16 mouse cellular contexts compared by ENCODE assay signal in the genomic region with DNA sequence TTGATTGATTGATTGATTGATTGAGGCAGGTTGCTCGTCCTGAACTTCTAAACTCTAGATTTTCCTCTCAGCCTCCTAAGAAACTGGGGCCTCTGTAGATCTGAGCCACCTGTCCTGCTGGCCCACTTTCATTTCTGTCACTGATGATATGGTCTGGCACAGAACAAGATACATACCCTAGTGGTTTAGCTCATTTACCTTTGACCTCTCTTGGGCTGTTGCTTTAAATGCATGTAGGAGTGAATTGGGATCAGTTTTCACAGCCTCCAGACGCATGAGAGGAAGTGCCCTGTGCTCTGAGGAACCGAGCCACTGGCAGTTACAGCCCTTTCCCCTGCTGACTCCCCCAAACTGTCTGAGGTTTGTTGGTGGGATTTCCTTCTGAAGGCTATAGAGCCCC. TPM values are rescaled to one million over a fixed set of nuclear protein-coding genes. Genes with fewer than 3 reads are reported as not detected.
DNase-seq lines count a peak whose midpoint lies in the region; ATAC-seq and TF ChIP-seq lines count a peak whose summit lies in the region.
"Had no signal": no experiment of that assay in that cellular context is flagged by ENCODE, and none has a peak within 500 bp of the region (broad histone marks: within the 10 kb centered on the region; RNA-seq: fewer than 3 reads in every experiment).

No protein-coding gene starts in this region.

- H3K4me1 ChIP-seq in forebrain, embryonic 10.5 days: peaks cover 25% of the 10 kb centered on the region
- no peaks in the 10 kb centered on the region for H3K4me1 ChIP-seq in forebrain, embryonic 11.5 days (replicated peaks; ENCODE audit: control insufficient read depth, insufficient read depth, low read length)
- H3K4me1 ChIP-seq in hindbrain, embryonic 13.5 days (replicated peaks): peaks cover 49% of the 10 kb centered on the region
- H3K4me1 ChIP-seq in hindbrain, embryonic 16.5 days (ENCODE audit: control insufficient read depth, insufficient read depth, low read depth, low read length): peaks cover 10% of the 10 kb centered on the region
- H3K4me1 ChIP-seq in E14TG2a.4 (replicated peaks; ENCODE audit: low read depth, low read length): peaks cover 42% of the 10 kb centered on the region
- H3K4me1 ChIP-seq in limb, embryonic 10.5 days: peaks cover 41% of the 10 kb centered on the region

- intact Hi-C loops in left cerebral cortex, postnatal 10 days (cut with DNase I): no loop called here

- peaks cover 46% of the 10 kb centered on the region for H3K36me3 ChIP-seq in forebrain, embryonic 10.5 days (replicated peaks)
- H3K36me3 ChIP-seq in forebrain, embryonic 11.5 days (ENCODE audit: control insufficient read depth, insufficient read depth, low read length): no peaks in the 10 kb centered on the region
- peaks cover 42% of the 10 kb centered on the region for H3K36me3 ChIP-seq in hindbrain, embryonic 13.5 days
- no peaks in the 10 kb centered on the region; the same call in 1 of the 2 replicates for H3K36me3 ChIP-seq in hindbrain, embryonic 16.5 days (ENCODE audit: control insufficient read depth, insufficient read depth, low read length)
- H3K36me3 ChIP-seq in E14TG2a.4 (ENCODE audit: insufficient read depth, low read length): peaks cover 91% of the 10 kb centered on the region
- H3K36me3 ChIP-seq in limb, embryonic 10.5 days: peaks cover 42% of the 10 kb centered on the region

- TF ChIP-seq CTCF in E14TG2a.4 (conservative IDR thresholded peaks at IDR 0.05; ENCODE audit: low read length): 0 out of 2 replicates have a peak, but pooled peaks have one; percentile 7

- no peaks in the 10 kb centered on the region for H3K9me3 ChIP-seq in forebrain, embryonic 10.5 days
- no peaks in the 10 kb centered on the region for H3K9me3 ChIP-seq in forebrain, embryonic 11.5 days (ENCODE audit: control insufficient read depth, low read length)
- no peaks in the 10 kb centered on the region for H3K9me3 ChIP-seq in hindbrain, embryonic 13.5 days
- H3K9me3 ChIP-seq in hindbrain, embryonic 16.5 days (ENCODE audit: control insufficient read depth, low read length): no peaks in the 10 kb centered on the region
- H3K9me3 ChIP-seq in E14TG2a.4 (ENCODE audit: low read length): no peaks in the 10 kb centered on the region
- H3K9me3 ChIP-seq in limb, embryonic 10.5 days (replicated peaks): no peaks in the 10 kb centered on the region
- H3K9me3 ChIP-seq: embryonic facial prominence, embryonic 12.5 days; midbrain, embryonic 13.5 days had no signal

- peak overlapping the region; percentile 15; the same call in 1 of the 2 replicates for H3K27ac ChIP-seq in forebrain, embryonic 10.5 days
- H3K27ac ChIP-seq in forebrain, embryonic 11.5 days (ENCODE audit: low read depth, low read length): no peak overlapping the region
- peak overlapping the region; percentile 53; the same call in 1 of the 2 replicates for H3K27ac ChIP-seq in hindbrain, embryonic 13.5 days
- H3K27ac ChIP-seq in hindbrain, embryonic 16.5 days (ENCODE audit: low read depth, low read length): no peak overlapping the region
- peak overlapping the region; percentile 37 for H3K27ac ChIP-seq in limb, embryonic 10.5 days
- H3K27ac ChIP-seq: embryonic facial prominence, embryonic 12.5 days; midbrain, embryonic 13.5 days; stomach, postnatal 0 days had no signal

- H3K27me3 ChIP-seq in forebrain, embryonic 10.5 days (ENCODE audit: poor library complexity, severe bottlenecking): no peaks in the 10 kb centered on the region
- H3K27me3 ChIP-seq in forebrain, embryonic 11.5 days (ENCODE audit: control insufficient read depth, insufficient read depth, low read length): no peaks in the 10 kb centered on the region
- no peaks in the 10 kb centered on the region for H3K27me3 ChIP-seq in hindbrain, embryonic 13.5 days
- no peaks in the 10 kb centered on the region for H3K27me3 ChIP-seq in hindbrain, embryonic 16.5 days (replicated peaks; ENCODE audit: control insufficient read depth, insufficient read depth, low read length)
- H3K27me3 ChIP-seq in E14TG2a.4 (ENCODE audit: insufficient read depth, low read length): no peaks in the 10 kb centered on the region
- no peaks in the 10 kb centered on the region for H3K27me3 ChIP-seq in limb, embryonic 10.5 days (ENCODE audit: low read depth, poor library complexity, severe bottlenecking)
- H3K27me3 ChIP-seq: embryonic facial prominence, embryonic 12.5 days; midbrain, embryonic 13.5 days; Patski had no signal

- WGBS in forebrain, embryonic 10.5 days: 68% methylated on average over 3 of the region's 3 CpGs
- WGBS in forebrain, embryonic 11.5 days: 69% methylated on average over 3 of the region's 3 CpGs
- WGBS in hindbrain, embryonic 13.5 days: 49% methylated on average over 3 of the region's 3 CpGs
- WGBS in hindbrain, embryonic 16.5 days: 39% methylated on average over 3 of the region's 3 CpGs
- WGBS in limb, embryonic 10.5 days: 17% methylated on average over 3 of the region's 3 CpGs

- no peak overlapping the region for H3K9ac ChIP-seq in forebrain, embryonic 11.5 days (ENCODE audit: low read length)
- no peak overlapping the region for H3K9ac ChIP-seq in hindbrain, embryonic 13.5 days
- no peak overlapping the region for H3K9ac ChIP-seq in hindbrain, embryonic 16.5 days (ENCODE audit: low read depth, low read length)
- H3K9ac ChIP-seq: embryonic facial prominence, embryonic 12.5 days; midbrain, embryonic 13.5 days had no signal

- H3K4me3 ChIP-seq in forebrain, embryonic 10.5 days: no peak overlapping the region
- no peak overlapping the region for H3K4me3 ChIP-seq in forebrain, embryonic 11.5 days (ENCODE audit: low read depth, low read length)
- no peak overlapping the region for H3K4me3 ChIP-seq in hindbrain, embryonic 13.5 days
- H3K4me3 ChIP-seq in hindbrain, embryonic 16.5 days (ENCODE audit: low read length): no peak overlapping the region
- no peak overlapping the region for H3K4me3 ChIP-seq in E14TG2a.4 (replicated peaks; ENCODE audit: low read length)
- H3K4me3 ChIP-seq in limb, embryonic 10.5 days: no peak overlapping the region
- H3K4me3 ChIP-seq: embryonic facial prominence, embryonic 12.5 days; midbrain, embryonic 13.5 days had no signal

- DNase-seq in forebrain, embryonic 10.5 days (ENCODE audit: extremely low spot score, low spot score): no peak
- DNase-seq in forebrain, embryonic 11.5 days (ENCODE audit: low spot score): no peak
- DNase-seq in limb, embryonic 10.5 days (ENCODE audit: low spot score): no peak
- no peak for DNase-seq in left cerebral cortex, postnatal 10 days (ENCODE audit: extremely low spot score in 1 of 2, low spot score in 2 of 2)
- no peak for DNase-seq in retina, embryonic 14.5 days (ENCODE audit: low spot score)
- DNase-seq: cerebellum, postnatal 10 days; gastrocnemius, postnatal 14 days; lung, postnatal 4 days; thymus, postnatal 14 days had no signal

- no peak for ATAC-seq in forebrain, embryonic 11.5 days (replicated peaks; ENCODE audit: low FRiP score)
- ATAC-seq in hindbrain, embryonic 13.5 days (ENCODE audit: low FRiP score): no peak
- no peak for ATAC-seq in hindbrain, embryonic 16.5 days
- ATAC-seq: midbrain, embryonic 13.5 days; Patski had no signal

- no peak overlapping the region for H3K4me2 ChIP-seq in forebrain, embryonic 11.5 days (ENCODE audit: low read depth, low read length, severe bottlenecking)
- H3K4me2 ChIP-seq in hindbrain, embryonic 13.5 days: no peak overlapping the region
- no peak overlapping the region for H3K4me2 ChIP-seq in hindbrain, embryonic 16.5 days (ENCODE audit: low read length)
- H3K4me2 ChIP-seq: embryonic facial prominence, embryonic 12.5 days; midbrain, embryonic 13.5 days had no signal

RNA-seq across cellular contexts. Expression of a gene that starts 43.3 kb away (rescaled TPM):
- polyA plus RNA-seq in forebrain, embryonic 10.5 days (2016; fragmentation: Nextera tagmentation; extraction: Ambion mirVana): 43.3 and 47.8 TPM in 2 replicates
- 65.6 and 69.2 TPM in 2 replicates for polyA plus RNA-seq in forebrain, embryonic 11.5 days (2014; fragmentation: Nextera tagmentation; extraction: Ambion mirVana)
- polyA plus RNA-seq in hindbrain, embryonic 13.5 days (2015; fragmentation: Nextera tagmentation; extraction: Ambion mirVana): 144 and 150 TPM in 2 replicates
- 151 and 174 TPM in 2 replicates for polyA plus RNA-seq in hindbrain, embryonic 16.5 days (2015; fragmentation: Nextera tagmentation; extraction: Ambion mirVana)
- 57.5 and 62.0 TPM in 2 replicates for polyA plus RNA-seq in limb, embryonic 10.5 days (2016; fragmentation: Nextera tagmentation; extraction: Ambion mirVana)
- total RNA-seq in left cerebral cortex, postnatal 10 days (2021): 100 to 1,000 TPM; 151 to 156 TPM

RNA-seq across cellular contexts. Expression of a gene that starts 50.2 kb away (rescaled TPM):
- 28.7 and 32.8 TPM in 2 replicates for polyA plus RNA-seq in forebrain, embryonic 10.5 days (2016; fragmentation: Nextera tagmentation; extraction: Ambion mirVana)
- polyA plus RNA-seq in forebrain, embryonic 11.5 days (2014; fragmentation: Nextera tagmentation; extraction: Ambion mirVana): 30.7 and 32.2 TPM in 2 replicates
- 38.1 and 38.2 TPM in 2 replicates for polyA plus RNA-seq in hindbrain, embryonic 13.5 days (2015; fragmentation: Nextera tagmentation; extraction: Ambion mirVana)
- 34.4 and 37.3 TPM in 2 replicates for polyA plus RNA-seq in hindbrain, embryonic 16.5 days (2015; fragmentation: Nextera tagmentation; extraction: Ambion mirVana)
- polyA plus RNA-seq in limb, embryonic 10.5 days (2016; fragmentation: Nextera tagmentation; extraction: Ambion mirVana): 29.0 and 38.0 TPM in 2 replicates
- 10 to 100 TPM; 50.2 to 61.9 TPM for total RNA-seq in left cerebral cortex, postnatal 10 days (2021)

Comparison
In these comparisons a context has a peak if more than half of its experiments do, and no peak if none do; other contexts are left out.
1. H3K27ac ChIP-seq: peak in forebrain, embryonic 10.5 days (single experiment), hindbrain, embryonic 13.5 days (single experiment) and limb, embryonic 10.5 days (single experiment); none in forebrain, embryonic 11.5 days (single experiment) and hindbrain, embryonic 16.5 days (single experiment).